Mouse (Mus musculus) left cerebral cortex, postnatal 10 days (tissue): ENCODE results near the gene Ptges. TPM values are rescaled to one million over a fixed set of nuclear protein-coding genes. Genes with fewer than 3 reads are reported as not detected.

ENCODE experiments used
- DNase-seq, 2 experiments: peaks; one replicate each; pipeline ENCODE4 v3.0.0; 2021 to 2022; ENCODE audit warnings: low spot score in 2 of 2, mixed read lengths in 1 of 2; ENCODE audit errors: extremely low spot score in 1 of 2
- intact Hi-C: fragments of 180-260 bp; cut with DNase I; formaldehyde crosslinking; loops from one replicate; pipeline ENCODE4 v1.15.1; 2025
- total RNA-seq, 2 experiments: library from RNA; stranded (reverse); gene quantifications; 2 replicates each; pipeline ENCODE4 v1.2.3; 2021

The Ptges gene
- total RNA-seq, 2 experiments from 2014 or later: 4.2 to 6.2 TPM

DNA sequence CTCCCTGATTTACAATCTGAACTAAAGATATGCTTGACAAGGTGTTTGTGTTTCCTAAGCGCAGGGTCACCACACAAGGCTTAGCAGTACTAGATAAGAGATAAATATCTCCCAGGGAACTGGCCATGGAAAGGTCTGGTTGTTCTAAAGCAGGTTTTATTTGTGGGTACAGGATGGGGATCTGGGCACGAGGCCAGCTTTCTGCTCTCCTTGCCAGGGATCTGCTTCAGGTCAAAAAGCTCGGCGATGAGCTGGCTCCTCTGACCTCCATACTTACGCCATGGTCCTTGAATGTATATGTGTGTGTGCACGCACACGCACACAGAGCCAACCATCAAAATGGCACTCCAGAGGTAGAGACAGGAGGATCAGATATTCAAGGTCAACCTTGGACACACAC, 24.7 kb downstream of the Ptges start:
- no peak for DNase-seq
- intact Hi-C loops: no loop called here

DNA sequence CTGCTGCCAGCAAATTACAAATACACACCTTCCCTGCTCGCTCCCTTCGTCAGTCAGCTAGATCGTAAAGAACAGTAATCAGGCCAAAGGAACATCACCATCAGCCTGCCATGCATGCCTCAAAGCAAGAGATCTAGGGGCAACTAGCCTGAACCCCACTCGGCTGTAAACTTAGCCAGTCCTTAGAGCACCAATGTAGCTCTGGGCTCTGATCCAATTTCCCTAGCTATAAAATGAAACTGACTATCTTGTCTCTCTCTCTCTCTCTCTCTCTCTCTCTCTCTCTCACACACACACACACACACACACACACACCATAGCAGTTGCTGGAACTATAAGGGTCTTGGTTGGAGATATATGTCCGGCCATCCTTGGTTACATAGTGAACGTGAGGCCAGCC, 25.4 kb downstream of the Ptges start:
- intact Hi-C loops: no loop called here
- DNase-seq: no peak

DNA sequence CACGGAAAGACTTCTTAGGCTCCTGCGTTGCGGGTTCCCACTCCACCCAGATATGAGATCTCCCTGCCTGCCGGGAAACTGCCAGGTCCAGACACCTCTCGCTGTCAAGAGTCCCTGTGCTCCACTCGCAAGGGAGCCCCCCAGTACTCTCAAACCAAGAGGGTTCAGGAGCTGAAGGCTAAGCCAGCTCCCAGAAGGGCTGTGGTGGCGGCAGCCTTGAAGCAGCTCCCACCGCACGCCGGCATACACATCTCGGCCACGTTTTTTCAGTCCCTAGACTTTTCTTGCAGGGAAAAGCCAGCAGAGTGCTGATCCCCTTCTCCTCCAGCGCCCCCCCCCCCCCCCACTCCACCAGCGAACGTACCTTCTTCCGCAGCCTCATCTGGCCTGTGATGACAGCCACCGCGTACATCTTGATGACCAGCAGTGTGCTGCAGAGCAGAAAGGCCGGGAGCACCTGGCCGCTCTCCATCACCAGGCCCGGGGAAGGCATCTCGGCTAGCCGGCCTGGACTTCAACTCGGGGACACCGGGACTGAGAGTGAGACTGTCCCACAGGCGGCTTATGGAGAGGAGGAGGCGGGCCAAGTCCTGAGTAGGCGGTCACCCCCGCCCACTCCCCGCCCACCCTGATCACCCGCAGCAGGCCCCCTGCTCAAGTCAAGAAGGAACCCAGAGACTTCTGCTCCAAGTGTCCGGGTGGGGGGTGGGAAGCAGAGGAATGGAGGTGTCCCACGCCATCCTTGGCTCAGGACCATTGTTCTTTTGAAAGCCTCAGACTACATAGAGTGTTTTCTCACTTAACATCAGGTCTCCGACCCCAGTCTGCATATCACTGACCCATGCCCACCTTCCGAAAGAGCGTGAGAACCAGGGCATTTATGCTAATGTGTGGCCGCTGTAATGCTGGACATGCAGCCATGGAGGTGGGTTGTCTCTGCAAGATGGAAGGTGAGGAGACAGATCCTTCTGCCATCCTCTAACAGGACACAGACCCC, 26.6 kb downstream of the Ptges start:
- DNase-seq: peak in 1 of 2 experiments; percentile 66
- intact Hi-C loops: no loop called here

DNA sequence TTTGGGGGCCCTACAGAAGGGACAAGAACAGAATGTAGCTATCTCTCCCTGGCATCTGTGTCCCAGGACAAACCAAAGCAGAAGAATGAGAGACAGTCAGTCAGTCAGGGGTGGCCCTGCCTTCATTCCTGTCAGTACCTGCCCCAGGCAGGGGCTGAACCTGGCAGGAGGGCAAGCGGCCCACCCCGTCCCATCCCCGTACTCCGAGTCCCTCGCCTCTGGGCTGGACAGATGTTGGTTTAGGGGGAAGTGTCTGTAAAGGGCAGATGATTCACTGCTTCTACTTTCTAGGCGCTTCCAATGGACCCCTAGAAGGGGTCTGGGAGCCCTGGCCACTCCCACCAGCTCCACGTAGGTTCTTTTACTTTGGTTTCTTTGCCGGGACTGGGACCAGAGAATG, 27.4 kb downstream of the Ptges start:
- intact Hi-C loops: no loop called here
- DNase-seq: no peak

DNA sequence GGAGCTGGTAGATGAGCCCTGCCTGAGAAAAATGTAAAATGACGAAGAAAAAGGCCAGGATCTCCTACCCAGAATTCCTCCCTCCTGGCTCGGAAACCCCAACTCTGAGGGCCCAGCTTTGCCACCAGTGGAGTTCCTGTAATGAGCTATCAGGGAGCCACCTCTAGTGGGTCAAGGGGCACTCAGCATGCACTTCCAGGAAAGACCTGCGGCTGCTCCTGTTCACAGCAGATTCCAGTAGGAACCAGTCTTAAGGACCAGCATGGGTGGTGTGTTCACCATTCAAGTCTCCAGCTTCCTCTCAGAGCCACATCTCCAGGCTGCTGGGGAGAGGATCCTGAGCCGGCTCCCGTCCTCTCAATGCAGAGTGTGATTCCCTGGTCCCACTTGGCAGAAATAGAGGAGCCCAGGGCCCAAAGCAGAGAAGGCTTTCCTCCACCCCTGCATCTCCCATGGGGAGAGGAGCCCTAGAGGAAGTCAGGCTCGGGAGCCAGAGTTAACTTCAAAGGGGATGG, 28.0 kb downstream of the Ptges start:
- intact Hi-C loops: no loop called here
- no peak for DNase-seq

DNA sequence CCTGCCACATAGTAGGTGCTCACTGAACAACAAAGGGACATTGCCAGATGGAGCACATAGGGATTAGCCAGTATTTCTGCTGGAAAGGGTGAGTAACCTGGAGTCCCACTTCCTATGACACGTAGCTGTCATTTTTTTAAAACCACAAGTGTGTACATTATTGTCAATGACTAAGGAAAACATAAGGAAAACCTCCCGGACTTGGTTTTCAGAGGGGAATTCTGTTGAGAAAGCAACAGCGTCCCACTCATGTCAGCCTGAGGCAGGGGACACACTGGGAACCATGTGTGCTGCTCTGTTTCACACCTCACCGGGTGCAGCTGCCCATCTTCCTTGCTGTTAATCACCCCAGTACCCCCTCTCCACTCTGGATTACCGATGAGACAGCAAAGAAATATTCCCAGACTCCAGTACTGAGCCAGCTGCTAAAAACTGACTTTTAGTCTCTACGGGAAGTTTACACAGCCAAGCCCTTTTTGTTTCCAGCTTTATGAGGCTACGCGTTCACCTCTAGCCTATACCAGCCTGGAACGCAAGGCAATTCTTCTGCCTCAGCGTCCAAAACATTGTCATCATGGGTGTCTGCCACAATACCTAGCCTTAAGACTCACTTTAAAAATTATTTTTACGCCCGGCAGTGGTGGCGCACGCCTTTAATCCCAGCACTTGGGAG, 30.1 kb downstream of the Ptges start:
- intact Hi-C loops: no loop called here
- no peak for DNase-seq

DNA sequence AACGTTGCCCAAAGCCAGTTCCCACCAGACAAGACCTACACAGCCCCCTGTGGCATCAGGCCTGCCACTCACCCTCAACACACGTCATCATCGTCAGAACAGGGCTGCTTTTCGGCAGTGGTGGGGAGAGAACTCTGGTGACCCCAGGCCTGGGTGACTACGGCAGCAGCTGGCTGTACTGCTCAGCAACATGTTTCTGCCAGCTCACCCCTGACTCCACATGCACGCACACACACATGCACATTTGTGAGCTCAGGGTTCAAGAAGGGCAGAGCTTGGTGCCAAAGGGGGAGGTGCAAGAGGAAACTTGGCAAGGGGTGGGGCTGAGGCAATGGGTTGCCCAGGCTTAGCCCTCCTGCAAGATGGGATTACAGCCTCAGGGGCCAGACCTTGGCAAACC, 32.4 kb downstream of the Ptges start:
- intact Hi-C loops: no loop called here
- DNase-seq: no peak

DNA sequence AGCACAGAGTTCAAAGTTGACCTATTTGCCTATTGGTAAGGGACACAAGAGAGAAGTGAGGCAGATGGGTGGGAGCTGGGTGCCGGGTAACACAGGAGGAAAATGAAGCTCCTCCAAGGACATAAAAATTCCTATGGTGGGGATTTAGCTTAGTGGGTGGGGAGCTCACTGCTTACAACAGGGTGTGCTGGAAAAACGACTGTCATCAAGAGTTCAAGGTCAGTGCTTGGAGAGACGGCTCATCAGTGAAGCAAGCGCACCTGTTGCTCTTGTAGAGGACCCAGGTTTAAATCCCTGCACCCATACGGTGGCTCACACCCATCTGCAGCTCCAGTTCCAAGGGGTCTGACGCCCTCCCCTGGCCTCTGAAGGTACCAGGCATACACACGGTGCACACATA, 35.7 kb downstream of the Ptges start:
- intact Hi-C loops: loop anchor here (5.0 kb wide), 1 partner anchor 38 kb away; no protein-coding TSS in a partner anchor
- DNase-seq: no peak

DNA sequence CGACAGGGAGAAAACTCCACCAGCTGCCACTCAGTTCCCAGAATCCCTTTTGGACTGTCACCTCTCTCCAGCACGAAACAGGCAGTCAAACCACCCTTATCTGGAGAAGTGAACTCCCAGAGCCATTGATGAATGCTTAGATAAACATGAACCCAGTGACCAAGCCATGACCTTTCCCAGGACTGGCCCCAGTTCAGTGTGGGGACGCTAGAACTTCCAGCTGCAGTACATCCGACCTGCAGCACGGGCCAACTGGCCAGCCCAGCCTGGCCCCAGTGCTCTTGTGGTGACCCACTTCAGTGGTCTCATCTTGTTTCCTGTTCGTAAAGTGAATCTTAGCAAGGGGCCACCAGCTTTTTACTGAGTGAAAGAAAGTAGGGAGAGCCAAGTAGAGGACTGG, 36.3 kb downstream of the Ptges start:
- intact Hi-C loops: loop anchor here (5.0 kb wide), 1 partner anchor 39 kb away; no protein-coding TSS in a partner anchor
- no peak for DNase-seq

DNA sequence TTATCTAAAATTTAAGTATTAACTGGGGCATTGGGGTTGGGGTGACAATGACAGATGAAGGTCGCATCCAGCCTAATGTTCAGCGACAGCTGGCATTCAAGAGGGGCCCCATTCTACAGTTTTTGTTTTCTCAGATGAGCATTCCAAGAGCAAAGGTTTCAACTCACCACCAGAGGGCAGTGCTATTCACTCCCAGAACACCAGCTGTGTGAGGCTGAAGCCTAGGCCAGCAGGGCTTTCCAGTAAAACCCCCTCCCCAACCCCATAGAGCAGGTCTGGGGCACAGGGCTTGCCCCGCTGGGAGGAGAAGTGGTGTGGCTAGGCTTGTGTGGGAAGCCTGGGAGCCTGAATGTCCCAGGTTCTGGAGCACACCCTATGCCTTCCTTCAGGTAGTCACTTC, 38.7 kb downstream of the Ptges start:
- intact Hi-C loops: loop anchor here (5.0 kb wide), 1 partner anchor 41 kb away; no protein-coding TSS in a partner anchor
- DNase-seq: peak; percentile 46 to 62

DNA sequence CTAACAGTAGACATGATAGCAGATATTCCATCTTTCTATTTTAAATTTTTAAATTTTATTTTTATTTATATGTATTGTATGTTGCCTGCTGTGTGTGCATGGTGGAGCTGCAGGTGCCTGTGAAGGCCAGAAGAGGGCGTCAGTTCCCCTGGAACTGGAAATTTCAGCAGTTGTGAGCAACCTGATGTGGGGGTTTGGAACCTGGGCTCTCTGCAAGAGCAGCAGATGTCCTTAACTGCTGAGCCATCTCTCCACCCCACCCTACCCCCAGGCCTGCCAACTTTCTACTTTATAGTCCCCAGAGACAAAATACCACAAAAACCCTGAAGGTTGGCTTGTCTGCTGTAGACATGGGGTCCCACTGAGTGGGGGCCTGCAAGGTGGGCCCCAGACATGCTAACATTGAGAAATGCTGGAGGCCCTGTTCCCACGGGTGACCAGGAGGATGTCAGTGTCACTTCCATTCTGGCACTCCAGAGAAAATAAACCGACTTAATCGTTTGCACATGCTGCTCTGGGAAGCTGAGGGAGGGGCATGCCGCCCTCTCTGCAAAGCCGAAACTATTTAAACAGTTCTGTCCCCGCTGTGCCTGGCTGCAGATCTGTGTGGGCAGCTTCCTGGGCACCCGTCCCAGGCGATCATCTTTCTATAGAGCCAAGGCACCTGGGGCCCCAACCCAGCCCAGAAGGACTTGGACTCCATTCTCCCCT, 44.1 kb downstream of the Ptges start:
- intact Hi-C loops: no loop called here
- DNase-seq: peak; percentile 47 to 83

DNA sequence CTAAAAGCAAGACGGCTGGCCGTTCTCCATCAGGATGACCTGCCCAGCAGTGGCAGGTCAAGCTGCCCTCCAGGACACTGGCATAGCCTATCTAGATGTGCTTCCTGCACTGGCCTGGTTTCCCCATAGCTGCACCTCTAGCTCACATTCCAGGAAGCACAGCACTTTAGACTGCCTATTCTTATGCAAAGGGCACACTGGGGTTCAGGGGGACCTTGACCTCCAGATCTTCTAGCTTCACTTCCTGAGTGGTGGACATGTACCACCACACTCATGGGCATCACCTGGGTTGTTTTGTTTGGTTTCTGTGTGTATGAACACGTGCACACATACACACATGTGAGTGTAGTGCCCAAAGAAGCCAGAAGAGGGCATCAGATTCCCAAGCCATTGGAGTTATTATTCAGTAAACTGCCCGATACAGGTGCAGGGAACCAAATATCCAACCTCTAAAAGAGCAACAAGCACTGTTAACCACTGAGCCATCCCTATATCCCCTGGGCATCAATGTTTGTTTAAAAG, 44.8 kb downstream of the Ptges start:
- intact Hi-C loops: no loop called here
- DNase-seq: no peak

DNA sequence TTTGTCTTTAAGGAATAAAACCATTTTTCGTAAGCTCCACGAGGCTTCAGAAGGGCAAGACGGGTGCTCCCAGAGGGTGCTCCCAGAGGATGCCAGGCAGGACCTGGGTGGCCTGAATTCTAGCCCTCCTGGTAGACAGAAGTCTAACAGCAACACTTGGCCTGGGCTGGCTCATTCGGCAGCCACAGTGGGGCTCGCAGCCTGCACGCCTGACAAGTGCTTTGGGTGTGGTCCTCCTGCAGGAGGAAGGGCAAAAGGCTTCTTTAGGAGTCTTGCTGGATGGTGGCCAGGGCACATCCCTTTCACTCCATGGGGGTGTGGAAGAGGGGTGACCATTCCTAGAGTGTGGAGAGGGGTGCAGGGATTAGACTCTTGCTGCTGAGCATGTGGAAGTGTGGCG, 48.4 kb downstream of the Ptges start:
- intact Hi-C loops: no loop called here
- no peak for DNase-seq

DNA sequence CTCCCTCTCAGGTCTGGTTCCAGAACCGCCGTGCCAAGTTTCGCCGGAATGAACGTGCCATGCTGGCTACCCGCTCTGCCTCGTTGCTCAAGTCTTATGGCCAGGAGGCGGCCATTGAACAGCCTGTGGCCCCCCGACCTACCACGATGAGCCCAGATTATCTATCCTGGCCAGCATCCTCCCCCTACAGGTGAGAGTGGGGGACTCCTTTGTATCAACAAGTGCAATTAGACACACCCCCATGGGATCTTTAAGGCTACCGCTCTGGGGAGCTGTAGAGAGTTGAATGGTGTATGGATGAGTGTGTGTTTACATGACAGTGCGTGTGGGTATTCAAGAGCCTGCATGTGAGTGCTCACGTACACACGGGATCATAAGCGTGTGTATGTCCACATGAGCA, 50.2 kb downstream of the Ptges start:
- intact Hi-C loops: no loop called here
- no peak for DNase-seq

DNA sequence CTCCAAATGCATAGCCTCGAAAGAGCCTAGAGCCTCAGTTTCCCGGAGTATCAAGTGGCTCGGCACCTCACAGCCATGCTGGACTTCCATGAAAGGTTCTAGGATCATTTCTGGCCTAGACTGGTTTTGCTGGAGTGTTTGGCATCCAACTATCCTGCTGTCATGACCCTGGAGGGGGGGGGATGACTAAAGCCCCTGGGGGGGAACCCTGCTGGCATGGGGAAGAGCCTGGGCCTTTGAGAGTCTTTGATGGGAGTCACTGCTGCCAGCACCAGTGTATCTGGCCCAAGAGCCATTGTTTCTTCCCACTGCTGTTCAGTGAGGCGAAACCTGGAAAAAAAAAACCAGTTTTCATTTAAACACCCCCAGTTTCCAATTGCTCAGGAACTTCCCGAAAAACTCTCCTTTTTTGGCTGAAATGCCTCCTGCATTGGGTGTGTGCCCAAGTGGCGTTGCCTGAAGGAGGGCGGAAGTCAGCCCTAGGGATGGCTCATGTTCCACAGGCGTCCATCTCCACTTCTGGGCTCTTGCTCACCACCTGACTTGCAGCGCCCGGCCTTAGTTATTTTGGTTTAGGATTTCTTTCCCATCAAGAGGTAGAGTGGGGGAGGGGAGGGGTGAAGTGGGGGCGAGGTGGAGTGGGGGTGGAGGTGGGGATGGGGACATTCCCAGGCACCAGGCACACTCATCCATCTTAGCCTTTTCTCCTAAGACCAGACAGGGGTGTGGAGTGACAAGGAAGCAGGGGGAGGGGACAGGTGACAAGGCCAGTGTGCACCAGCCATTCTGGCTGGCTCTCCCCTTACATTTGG, 53.8 kb downstream of the Ptges start:
- DNase-seq: peak in 1 of 2 experiments; percentile 37
- intact Hi-C loops: no loop called here

DNA sequence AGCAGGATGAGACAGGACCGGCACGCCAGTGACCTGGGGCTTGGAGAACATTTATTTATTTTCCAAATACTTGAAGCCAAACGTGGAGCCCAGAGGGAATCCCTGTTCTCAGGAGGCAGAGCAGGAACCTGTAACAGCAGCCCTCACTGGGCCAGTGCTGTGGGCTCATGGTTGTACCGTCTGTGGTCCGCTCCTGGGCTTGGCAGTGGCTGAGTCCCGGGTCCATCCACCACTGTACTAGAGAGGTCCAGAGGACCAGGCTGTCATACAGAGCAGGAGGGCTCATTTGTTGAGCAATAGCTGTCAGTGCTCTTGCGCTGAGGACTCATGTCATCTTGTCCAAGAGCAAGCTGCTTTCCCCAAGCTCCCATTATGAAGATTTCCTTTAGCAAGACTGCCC, 54.6 kb downstream of the Ptges start:
- no peak for DNase-seq
- intact Hi-C loops: no loop called here

DNA sequence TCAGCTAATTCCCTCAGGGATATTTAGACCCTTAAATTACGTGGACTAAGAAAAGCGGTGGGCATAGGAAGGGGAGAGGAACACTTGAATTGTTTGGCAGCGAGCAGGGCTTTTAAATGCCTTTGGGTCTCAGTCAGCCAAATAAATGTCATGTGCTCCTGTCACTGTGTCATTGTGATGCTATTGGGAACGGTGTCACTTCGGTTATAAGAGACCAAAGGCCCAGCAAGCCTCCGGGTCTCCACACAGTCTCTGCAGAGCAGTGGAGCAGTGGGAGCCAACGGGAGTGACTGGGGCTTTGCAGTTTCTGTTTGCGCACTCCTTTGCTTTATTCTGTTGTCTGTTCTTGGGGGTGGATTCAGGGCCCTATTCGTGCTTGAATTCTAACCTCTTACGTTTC, 55.2 kb downstream of the Ptges start:
- no peak for DNase-seq
- intact Hi-C loops: no loop called here

DNA sequence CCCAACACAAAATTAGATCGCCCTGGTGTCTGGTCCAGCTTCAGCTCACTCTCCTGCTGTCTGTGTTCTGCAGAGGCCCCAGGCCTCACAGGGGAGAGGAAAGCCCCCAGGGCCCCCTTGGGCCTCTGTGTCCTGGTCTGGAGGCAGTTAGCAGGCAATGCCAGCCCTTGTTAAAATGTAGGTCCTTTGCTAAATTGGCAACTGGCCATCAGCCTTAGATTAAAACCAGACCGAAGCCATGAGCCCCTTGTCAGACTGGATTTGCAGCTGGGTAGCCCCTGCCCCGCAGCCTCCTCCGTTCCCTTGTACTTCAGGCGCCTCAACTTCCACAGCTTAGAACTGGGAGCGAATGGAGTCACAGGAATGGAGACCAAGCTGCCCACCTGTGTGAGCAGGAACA, 57.0 kb downstream of the Ptges start:
- intact Hi-C loops: no loop called here
- no peak for DNase-seq
